Mouse (Mus musculus): Measurements from ENCODE around the gene Akp3. TPM values are rescaled to one million over a fixed set of nuclear protein-coding genes. Genes with fewer than 3 reads are reported as not detected.

Akp3 gene
- not detected in 2 replicates for polyA plus RNA-seq (2012)

GRCm38 (mm10) chr1:87124673-87125072 is at the start of gene Akp3:
Gene Akp3, plus strand, starts transcription at chr1:87124973.

DNA sequence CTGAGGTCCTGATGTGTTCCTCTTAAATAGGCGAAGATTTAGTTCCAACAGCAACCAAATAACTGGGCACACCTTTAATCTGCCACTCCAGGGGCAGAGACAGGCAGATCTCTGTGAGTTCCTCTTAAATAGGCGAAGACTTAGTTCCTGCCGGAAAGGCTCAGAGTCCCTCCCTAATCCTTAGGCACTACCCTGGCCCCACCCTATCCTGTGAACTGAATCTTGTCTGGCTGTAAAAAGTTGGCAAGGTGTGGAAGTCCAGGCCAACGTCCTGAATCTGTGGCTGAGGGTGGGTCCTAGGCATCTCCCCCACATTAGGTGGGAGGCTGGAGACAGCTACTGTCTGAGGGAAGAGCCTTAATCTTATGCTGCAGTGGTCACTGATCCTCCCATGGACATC is 34.9 kb upstream of the Akp3 start, which contains the start of gene Alppl2:
Gene Alppl2, minus strand, starts transcription at position 101 of the 400 bp plus-strand sequence.

DNA sequence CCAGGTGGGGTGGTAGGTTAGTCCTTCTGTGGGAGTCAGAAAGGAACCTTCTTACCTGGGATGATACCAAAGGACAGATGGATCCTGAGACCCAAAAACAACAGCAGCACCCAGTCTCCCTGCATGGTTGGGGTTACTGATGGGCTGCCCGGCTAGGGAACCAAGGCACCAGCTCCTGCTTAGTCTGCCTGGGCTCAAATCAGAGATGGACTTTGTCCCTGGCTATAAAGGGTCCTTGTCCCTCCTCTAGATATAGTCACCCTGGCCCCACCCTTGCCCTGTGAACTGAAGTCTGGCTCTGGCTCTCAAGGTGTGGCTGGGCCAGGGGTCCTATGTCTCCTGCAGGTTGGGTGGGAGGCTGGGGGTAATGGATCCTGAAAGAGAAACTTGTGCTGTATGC is 23.4 kb upstream of the Akp3 start, which contains the start of gene Alpi:
Gene Alpi, minus strand, starts transcription at position 196 of the 400 bp plus-strand sequence.

DNA sequence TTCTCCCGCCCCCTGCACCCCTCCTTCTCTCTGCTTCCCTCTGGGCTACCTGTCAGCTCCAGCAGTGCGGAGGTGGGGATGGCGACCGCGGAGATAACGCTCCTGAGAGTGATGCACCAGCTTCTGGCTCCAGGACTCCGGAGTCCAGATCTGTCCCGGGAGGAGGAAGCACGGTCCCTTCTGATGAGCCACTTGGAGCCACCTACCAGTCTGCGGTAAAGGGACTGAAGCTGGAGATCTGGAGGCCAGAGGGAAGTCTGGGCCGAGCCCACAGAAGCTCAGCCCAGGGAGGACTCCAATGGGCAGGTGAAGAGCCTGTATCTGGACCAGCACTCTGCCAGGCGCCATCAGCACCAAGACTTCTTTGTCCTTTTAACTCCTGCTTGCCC is 31.4 kb downstream of the Akp3 start, which contains the start of gene Ecel1:
Gene Ecel1, minus strand, starts transcription at position 323 of the 389 bp plus-strand sequence.

Other genes with a start within 250 kb of the Akp3 start
- not detected in 2 replicates for gene Alppl2, start 35.0 kb upstream of the Akp3 start, polyA plus RNA-seq (2012)
- gene Alpi, start 23.4 kb upstream of the Akp3 start, polyA plus RNA-seq (2012) = not detected in 2 replicates
- gene Ecel1, start 31.5 kb downstream of the Akp3 start, polyA plus RNA-seq (2012) = not detected in 2 replicates
- 0.07 TPM in 1 of 2 replicates, not detected in the other for gene Prss56, start 58.3 kb downstream of the Akp3 start, polyA plus RNA-seq (2012)
- gene Chrnd, start 65.6 kb downstream of the Akp3 start, polyA plus RNA-seq (2012) = not detected in 2 replicates
- gene Chrng, start 79.7 kb downstream of the Akp3 start, polyA plus RNA-seq (2012) = not detected in 2 replicates
- 22.9 and 23.9 TPM in 2 replicates for gene Eif4e2, start 88.9 kb downstream of the Akp3 start, polyA plus RNA-seq (2012)
- 0.14 and 0.20 TPM in 2 replicates for gene Efhd1, start 139.4 kb downstream of the Akp3 start, polyA plus RNA-seq (2012)
- 11.8 and 20.6 TPM in 2 replicates for gene Gigyf2, start 202.0 kb downstream of the Akp3 start, polyA plus RNA-seq (2012)

Data from megakaryocyte-erythroid progenitor cell, adult 5 weeks (primary cell).